Mouse (Mus musculus) heart, postnatal 0 days (tissue): ENCODE results near the gene Impad1. TPM values are rescaled to one million over a fixed set of nuclear protein-coding genes. Genes with fewer than 3 reads are reported as not detected.

Experiments used
- ATAC-seq: fragments of 200-750 bp; cut with Nextera tagmentation; 2 replicates; pipeline ENCODE4 v1.8.0; 2017; ENCODE audit warnings: low read depth, moderate number of reproducible peaks, moderate library complexity; ENCODE audit not compliant: insufficient read depth
- DNase-seq: peaks from one replicate; pipeline ENCODE4 v3.0.0-alpha.2; 2016; ENCODE audit warnings: low spot score
- H3K27ac ChIP-seq: fragments of 300-500 bp; sonication (generic); 2 replicates; pipeline ENCODE4 v1.5.1; 2014; ENCODE audit warnings: low read depth, mild to moderate bottlenecking
- H3K27me3 ChIP-seq: fragments of 300-500 bp; sonication (generic); 2 replicates; pipeline ENCODE4 v1.6.1; 2014; ENCODE audit warnings: low read length, mixed read lengths; ENCODE audit not compliant: control insufficient read depth, insufficient read depth
- H3K36me3 ChIP-seq: fragments of 300-500 bp; sonication (generic); replicated peaks from 2 replicates; pipeline ENCODE4 v1.6.1; 2014; ENCODE audit warnings: low read length, mixed read lengths; ENCODE audit not compliant: control insufficient read depth, insufficient read depth
- H3K4me1 ChIP-seq: fragments of 300-500 bp; sonication (generic); 2 replicates; pipeline ENCODE4 v1.6.1; 2014; ENCODE audit warnings: antibody characterized with exemption; ENCODE audit not compliant: control insufficient read depth, insufficient read depth
- H3K4me2 ChIP-seq: fragments of 300-500 bp; sonication (generic); 2 replicates; pipeline ENCODE4 v1.6.1; 2014; ENCODE audit warnings: low read depth, mild to moderate bottlenecking, low read length, moderate library complexity
- H3K4me3 ChIP-seq: fragments of 300-500 bp; sonication (generic); 2 replicates; pipeline ENCODE4 v1.5.1; 2014; ENCODE audit warnings: low read depth, low read length
- H3K9ac ChIP-seq: fragments of 300-500 bp; sonication (generic); replicated peaks from 2 replicates; pipeline ENCODE4 v1.6.1; 2014; ENCODE audit warnings: low read depth, low read length, mixed read lengths
- H3K9me3 ChIP-seq: fragments of 300-500 bp; sonication (generic); replicated peaks from 2 replicates; pipeline ENCODE4 v1.6.1; 2016; ENCODE audit warnings: low read length; ENCODE audit not compliant: control insufficient read depth
- CTCF ChIP-seq: IDR thresholded peaks from 2 replicates; pipeline ENCODE4 v1.5.1; 2016; ENCODE audit warnings: antibody characterized with exemption, control low read depth, low read depth
- EP300 ChIP-seq: IDR thresholded peaks from 2 replicates; pipeline ENCODE4 v1.6.1; 2016; ENCODE audit warnings: antibody characterized with exemption, low read depth
- WGBS: fragments of 180-500 bp; shearing (Covaris S2); extraction: QIAGEN DNeasy Blood & Tissue Kit; methylation state at CpG from one replicate; pipeline ENCODE4 v1.1.7; 2014; 5-methylcytosine and 5-hydroxymethylcytosine counted together
- polyA plus RNA-seq: library from polyadenylated mRNA; unstranded; fragments of >200 nt; fragmentation: Nextera tagmentation; extraction: Ambion mirVana; gene quantifications from 2 replicates; pipeline ENCODE4 v1.2.1, GENCODE M21; 2015
- total RNA-seq: library from RNA; depleted of rRNA; stranded (reverse); fragments of >200 nt; gene quantifications from 2 replicates; pipeline ENCODE4 v1.2.3, GENCODE M21; 2014; ENCODE audit warnings: low replicate concordance

Impad1 gene
- total and polyA plus RNA-seq, 2 experiments from 2014 or later: 17.4 to 53.1 TPM

- H3K36me3 ChIP-seq: no peaks in the 10 kb centered on the region
- H3K27ac ChIP-seq: no peak overlapping the region
- no peaks in the 10 kb centered on the region for H3K4me1 ChIP-seq
- H3K4me3 ChIP-seq: no peak overlapping the region
- no peak overlapping the region for H3K9ac ChIP-seq
- no peak overlapping the region for H3K4me2 ChIP-seq
- ATAC-seq (no peak), DNase-seq (no peak)
- 59% methylated on average over 3 of the region's 3 CpGs for WGBS
- H3K27me3 ChIP-seq: no peaks in the 10 kb centered on the region
- H3K9me3 ChIP-seq: no peaks in the 10 kb centered on the region
- TF ChIP-seq EP300 (no peak), CTCF (peak; percentile 43)
Observed at GRCm38 (mm10) chr4:4729427-4729826, 63.7 kb downstream of the Impad1 start.

GRCm38 (mm10) chr4:4726241-4726776 lies 66.8 kb downstream of the Impad1 start:
- Histone ChIP-seq H3K4me2 (no peak overlapping the region), H3K36me3 (no peaks in the 10 kb centered on the region), H3K9ac (no peak overlapping the region), H3K4me1 (no peaks in the 10 kb centered on the region), H3K27ac (no peak overlapping the region), H3K9me3 (no peaks in the 10 kb centered on the region), H3K4me3 (no peak overlapping the region), H3K27me3 (no peaks in the 10 kb centered on the region)
- ATAC-seq: no peak
- DNase-seq: no peak
- no peak for TF ChIP-seq EP300
- TF ChIP-seq CTCF: no peak
- WGBS: 67% methylated on average over 3 of the region's 3 CpGs

DNA sequence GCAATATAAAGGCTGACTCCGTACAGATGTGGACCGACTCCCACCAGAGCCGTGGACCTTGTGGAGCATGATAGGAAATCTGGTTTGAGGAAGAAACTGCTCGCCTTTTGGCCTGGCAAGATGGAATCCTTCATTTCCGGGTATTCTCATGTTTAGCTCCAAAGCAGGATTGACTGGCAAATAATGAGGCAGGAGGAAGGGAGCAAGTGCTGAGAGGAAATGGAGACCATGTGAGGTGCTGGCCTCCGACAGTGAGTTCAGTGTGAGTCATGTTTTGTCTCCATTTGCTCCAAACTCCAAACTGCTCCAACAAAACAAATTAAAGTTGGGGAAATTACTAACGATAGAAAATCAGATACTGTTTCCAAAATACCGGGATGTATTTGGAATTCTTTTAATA lies 69.3 kb downstream of the Impad1 start:
- H3K27me3 ChIP-seq: no peaks in the 10 kb centered on the region
- H3K9ac ChIP-seq: no peak overlapping the region
- H3K36me3 ChIP-seq: no peaks in the 10 kb centered on the region
- H3K4me1 ChIP-seq: no peaks in the 10 kb centered on the region
- no peak overlapping the region for H3K4me2 ChIP-seq
- no peaks in the 10 kb centered on the region for H3K9me3 ChIP-seq
- no peak overlapping the region for H3K4me3 ChIP-seq
- no peak for TF ChIP-seq EP300
- no peak for TF ChIP-seq CTCF
- 60% methylated on average over 8 of the region's 8 CpGs for WGBS
- no peak for ATAC-seq
- no peak overlapping the region for H3K27ac ChIP-seq
- no peak for DNase-seq

DNA sequence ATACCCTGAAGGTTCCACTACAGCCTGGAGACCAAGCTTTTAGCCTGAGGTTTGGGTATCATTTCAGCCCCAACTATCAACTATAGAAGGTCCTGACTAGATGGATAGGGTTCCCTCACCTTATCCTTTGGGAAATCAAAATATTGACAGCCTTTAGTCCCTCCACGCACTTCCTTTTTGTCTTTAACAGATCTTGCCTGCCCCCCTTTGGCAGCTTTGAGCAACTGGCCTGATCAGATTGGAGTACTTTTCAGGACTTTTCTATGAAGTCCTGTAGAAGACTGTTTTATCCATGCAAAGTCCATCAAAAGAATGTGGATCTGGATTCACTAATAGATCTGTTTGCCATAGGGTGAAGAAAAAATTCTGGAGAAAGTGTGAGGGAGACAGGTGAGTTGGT lies 71.1 kb downstream of the Impad1 start:
- 43% methylated on average over 1 of the region's 1 CpGs for WGBS
- no peak overlapping the region for H3K4me2 ChIP-seq
- DNase-seq (no peak), ATAC-seq (no peak)
- no peaks in the 10 kb centered on the region for H3K9me3 ChIP-seq
- no peaks in the 10 kb centered on the region for H3K27me3 ChIP-seq
- no peak overlapping the region for H3K27ac ChIP-seq
- no peaks in the 10 kb centered on the region for H3K4me1 ChIP-seq
- H3K4me3 ChIP-seq: no peak overlapping the region
- TF ChIP-seq EP300 (no peak), CTCF (0 out of 2 replicates have a peak, but pooled peaks have one; percentile 3)
- H3K36me3 ChIP-seq: no peaks in the 10 kb centered on the region
- no peak overlapping the region for H3K9ac ChIP-seq

DNA sequence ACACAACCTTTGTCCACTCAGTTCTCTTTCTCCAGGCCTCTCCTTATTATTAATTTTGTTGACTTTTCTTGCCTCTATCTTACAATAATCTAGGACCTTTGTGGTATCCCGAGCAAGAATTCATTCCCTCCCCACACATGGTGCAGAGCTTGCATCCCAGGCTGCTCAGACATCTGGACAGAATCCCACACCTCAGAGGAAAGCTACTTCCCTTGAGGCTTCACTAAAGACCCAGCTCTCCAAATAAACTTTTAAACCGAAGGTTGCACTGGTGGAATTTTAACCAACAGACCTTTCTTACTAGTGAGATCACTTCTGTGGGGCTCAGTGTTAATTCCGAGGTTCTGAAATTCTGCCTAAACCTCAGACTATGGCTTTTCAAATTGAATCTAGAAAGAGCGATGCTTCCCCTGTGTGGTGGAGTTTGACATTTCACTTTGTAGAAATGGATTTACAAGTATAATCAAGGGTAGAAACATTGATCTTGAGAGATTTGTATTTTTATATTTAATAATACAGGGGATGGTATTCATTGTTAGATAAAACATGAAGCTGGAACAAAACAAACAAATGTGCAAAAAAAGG lies 75.3 kb downstream of the Impad1 start:
- H3K4me1 ChIP-seq: no peaks in the 10 kb centered on the region
- no peak for ATAC-seq
- H3K36me3 ChIP-seq: no peaks in the 10 kb centered on the region
- no peaks in the 10 kb centered on the region for H3K9me3 ChIP-seq
- WGBS: 41% methylated on average over 4 of the region's 4 CpGs
- H3K27ac ChIP-seq: no peak overlapping the region
- DNase-seq: no peak
- H3K27me3 ChIP-seq: no peaks in the 10 kb centered on the region
- H3K4me2 ChIP-seq: no peak overlapping the region
- no peak overlapping the region for H3K4me3 ChIP-seq
- TF ChIP-seq EP300 (no peak), CTCF (peak; percentile 41)
- no peak overlapping the region for H3K9ac ChIP-seq
